Mouse (Mus musculus) lung, postnatal 0 days (tissue): ENCODE data around the gene Galnt13.

Source experiments
- CTCF ChIP-seq: IDR thresholded peaks from 2 replicates; pipeline ENCODE4 v1.5.1; 2016; ENCODE audit warnings: antibody characterized with exemption, mild to moderate bottlenecking
- EP300 ChIP-seq: IDR thresholded peaks from 2 replicates; pipeline ENCODE4 v1.6.1; 2016; ENCODE audit warnings: antibody characterized with exemption, mild to moderate bottlenecking, control low read depth

- TF ChIP-seq CTCF (no peak), EP300 (no peak)
Measured at GRCm38 (mm10) chr2:54751232-54751631, 315.1 kb downstream of the Galnt13 start.
